Mouse (Mus musculus) forebrain, embryonic 12.5 days (tissue): Measurements from ENCODE around the gene Lrp5. TPM values are rescaled to one million over a fixed set of nuclear protein-coding genes. Genes with fewer than 3 reads are reported as not detected.
A peak's percentile ranks its signal among the peaks of the same experiment; 100 is the strongest.
"Not testable (repeated sequence)": the region's sequence is repeated elsewhere in the genome, so short reads cannot be mapped to it uniquely, and the experiment has no call there.

Source experiments
- ATAC-seq: fragments of 200-750 bp; cut with Nextera tagmentation; 2 replicates; pipeline ENCODE4 v1.8.0; 2017; ENCODE audit warnings: moderate TSS enrichment; ENCODE audit not compliant: low FRiP score
- H3K27ac ChIP-seq: fragments of 300-500 bp; sonication (generic); 2 replicates; pipeline ENCODE4 v1.5.1; 2016; ENCODE audit warnings: mild to moderate bottlenecking
- H3K27me3 ChIP-seq: fragments of 300-500 bp; sonication (generic); 2 replicates; pipeline ENCODE4 v1.6.1; 2016; ENCODE audit warnings: mild to moderate bottlenecking
- H3K36me3 ChIP-seq: fragments of 300-500 bp; sonication (generic); replicated peaks from 2 replicates; pipeline ENCODE4 v1.6.1; 2016; ENCODE audit warnings: mild to moderate bottlenecking
- H3K4me1 ChIP-seq: fragments of 300-500 bp; sonication (generic); 2 replicates; pipeline ENCODE4 v1.6.1; 2016
- H3K4me2 ChIP-seq: fragments of 300-500 bp; sonication (generic); 2 replicates; pipeline ENCODE4 v1.6.1; 2016; ENCODE audit warnings: mild to moderate bottlenecking, moderate library complexity
- H3K4me3 ChIP-seq: fragments of 300-500 bp; sonication (generic); replicated peaks from 2 replicates; pipeline ENCODE4 v1.5.1; 2016; ENCODE audit warnings: mild to moderate bottlenecking
- H3K9ac ChIP-seq: fragments of 300-500 bp; sonication (generic); 2 replicates; pipeline ENCODE4 v1.6.1; 2016; ENCODE audit warnings: mild to moderate bottlenecking
- H3K9me3 ChIP-seq: fragments of 300-500 bp; sonication (generic); 2 replicates; pipeline ENCODE4 v1.6.1; 2016
- WGBS: fragments of 180-500 bp; shearing (Covaris S2); methylation state at CpG from one replicate; pipeline ENCODE4 v1.1.7; 2016; 5-methylcytosine and 5-hydroxymethylcytosine counted together
- polyA plus RNA-seq: library from polyadenylated mRNA; unstranded; fragments of >200 nt; fragmentation: Nextera tagmentation; extraction: Ambion mirVana; gene quantifications from 2 replicates; pipeline ENCODE4 v1.2.1, GENCODE M21; 2016

Gene Lrp5
- polyA plus RNA-seq, 1 experiment from 2014 or later = 3.2 TPM

DNA sequence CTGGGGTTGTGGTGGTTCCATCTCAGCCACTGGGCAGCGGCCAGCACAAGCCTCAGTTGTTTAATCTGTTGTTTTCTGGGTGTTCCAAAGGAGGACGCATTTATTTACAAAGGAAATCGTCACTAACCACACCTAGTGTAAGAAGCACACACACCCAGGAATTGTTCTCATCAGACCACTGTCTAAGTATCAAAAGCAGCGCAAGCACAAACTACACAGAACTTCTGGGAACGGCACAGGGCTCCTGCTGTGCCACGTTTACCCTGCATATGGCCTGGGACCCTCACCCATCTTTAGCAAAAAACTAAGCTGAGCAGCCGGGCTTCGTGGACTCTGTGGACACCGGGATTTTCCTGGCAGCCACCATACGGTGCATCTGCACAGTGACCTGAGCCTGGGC is 17.8 kb downstream of the Lrp5 start:
- Histone ChIP-seq H3K36me3 (peaks cover 7% of the 10 kb centered on the region; the same call in 1 of the 2 replicates), H3K4me3 (no peak overlapping the region), H3K9me3 (peaks cover 5% of the 10 kb centered on the region; the same call in 1 of the 2 replicates), H3K27me3 (no peaks in the 10 kb centered on the region), H3K4me1 (peaks cover 20% of the 10 kb centered on the region), H3K27ac (peak overlapping the region; percentile 59; the same call in 1 of the 2 replicates), H3K9ac (no peak overlapping the region), H3K4me2 (no peak overlapping the region)
- ATAC-seq = no peak
- whole genome bisulfite sequencing = 85% methylated on average over 10 of the region's 10 CpGs

DNA sequence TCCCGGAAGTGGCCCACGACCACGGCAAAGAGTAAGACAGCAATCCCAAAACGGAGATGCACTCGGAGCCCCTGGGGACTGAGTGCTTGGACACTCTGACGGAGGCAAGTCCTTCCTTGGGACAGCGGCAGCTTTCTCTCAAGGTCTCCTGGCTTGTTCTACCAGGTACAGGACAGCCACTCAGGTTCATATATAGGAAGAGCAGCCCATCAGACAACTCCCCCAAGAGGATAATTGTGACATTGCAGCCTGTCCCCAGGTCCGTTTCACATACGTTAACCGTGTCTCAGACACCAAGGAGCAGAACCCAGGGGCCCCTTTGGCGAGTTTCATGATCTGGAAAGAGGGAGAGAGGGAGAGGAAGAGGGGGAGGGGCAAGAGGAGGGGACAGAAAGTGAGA is 18.4 kb downstream of the Lrp5 start:
- Histone ChIP-seq H3K36me3 (peaks cover 4% of the 10 kb centered on the region; the same call in 1 of the 2 replicates), H3K27ac (no peak overlapping the region), H3K9me3 (peaks cover under 1% of the 10 kb centered on the region; the same call in 1 of the 2 replicates), H3K4me2 (no peak overlapping the region), H3K9ac (no peak overlapping the region), H3K4me3 (no peak overlapping the region), H3K4me1 (peaks cover 20% of the 10 kb centered on the region), H3K27me3 (no peaks in the 10 kb centered on the region)
- ATAC-seq = no peak
- WGBS = 85% methylated on average over 11 of the region's 11 CpGs

DNA sequence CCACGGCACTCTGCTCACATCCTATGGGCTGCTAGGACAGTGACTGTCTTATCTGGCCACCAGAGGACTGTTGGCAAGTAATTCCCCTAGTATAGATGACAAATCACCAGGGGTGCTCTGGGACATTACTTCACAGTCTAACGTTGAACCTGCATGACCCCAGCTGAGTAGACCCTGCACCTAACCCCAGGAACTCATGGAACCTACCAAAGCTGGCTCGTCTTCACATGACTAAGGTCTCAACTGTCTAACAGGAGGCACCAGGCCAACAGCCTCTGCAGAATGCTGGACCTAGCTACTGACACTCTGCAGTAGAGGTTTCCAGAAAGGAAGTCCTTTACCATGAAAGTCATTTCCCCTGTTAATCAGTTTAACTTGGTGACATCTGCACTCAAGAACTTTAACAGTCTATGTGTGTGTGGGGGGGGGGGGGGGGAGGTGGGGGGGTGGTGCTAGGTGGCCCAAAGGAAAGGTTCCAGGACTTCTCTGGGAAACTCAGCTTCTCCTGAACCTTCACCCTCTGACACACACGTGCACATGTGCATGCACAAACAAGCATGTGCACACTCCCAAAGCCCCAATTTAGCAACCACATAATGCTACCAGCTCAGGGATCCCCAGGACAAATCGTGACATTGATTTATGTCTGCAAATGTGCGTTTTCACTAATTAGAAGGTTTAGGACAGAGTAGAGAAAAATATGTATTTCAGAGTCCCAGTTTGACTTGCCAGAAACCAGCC is 19.0 kb downstream of the Lrp5 start:
- no peak overlapping the region for H3K4me2 ChIP-seq
- H3K27me3 ChIP-seq = no peaks in the 10 kb centered on the region
- ATAC-seq = no peak
- no peaks in the 10 kb centered on the region for H3K9me3 ChIP-seq
- H3K9ac ChIP-seq = no peak overlapping the region
- no peak overlapping the region for H3K4me3 ChIP-seq
- 0 out of 2 replicates have a peak overlapping the region, but pooled peaks have one; percentile 5 for H3K27ac ChIP-seq
- no peaks in the 10 kb centered on the region for H3K36me3 ChIP-seq
- peaks cover 20% of the 10 kb centered on the region for H3K4me1 ChIP-seq
- WGBS = 94% methylated on average over 6 of the region's 6 CpGs

DNA sequence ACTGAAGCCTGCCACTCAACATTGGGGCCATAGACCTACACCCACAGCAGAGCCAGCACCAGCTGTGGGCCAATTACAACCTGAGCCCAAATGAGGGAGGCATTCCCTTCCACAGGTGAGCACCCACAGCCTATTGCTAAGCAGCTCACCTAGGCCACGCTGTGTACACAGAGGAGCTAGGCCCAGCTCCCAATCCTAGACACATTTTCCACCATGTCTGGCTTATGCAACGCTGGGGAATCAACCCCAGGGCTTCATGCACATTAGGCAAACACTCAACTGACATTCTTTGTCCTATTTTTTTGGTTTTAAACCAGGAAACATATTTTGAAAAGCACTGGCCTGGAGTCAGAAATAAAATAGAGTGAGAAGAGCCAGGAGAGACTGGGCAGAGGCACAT is 19.7 kb downstream of the Lrp5 start:
- whole genome bisulfite sequencing = 91% methylated on average over 2 of the region's 2 CpGs
- H3K36me3 ChIP-seq = no peaks in the 10 kb centered on the region
- no peak overlapping the region for H3K4me3 ChIP-seq
- no peaks in the 10 kb centered on the region for H3K9me3 ChIP-seq
- H3K4me2 ChIP-seq = no peak overlapping the region
- H3K9ac ChIP-seq = no peak overlapping the region
- no peak for ATAC-seq
- no peak overlapping the region for H3K27ac ChIP-seq
- H3K4me1 ChIP-seq = peaks cover 20% of the 10 kb centered on the region
- no peaks in the 10 kb centered on the region for H3K27me3 ChIP-seq

DNA sequence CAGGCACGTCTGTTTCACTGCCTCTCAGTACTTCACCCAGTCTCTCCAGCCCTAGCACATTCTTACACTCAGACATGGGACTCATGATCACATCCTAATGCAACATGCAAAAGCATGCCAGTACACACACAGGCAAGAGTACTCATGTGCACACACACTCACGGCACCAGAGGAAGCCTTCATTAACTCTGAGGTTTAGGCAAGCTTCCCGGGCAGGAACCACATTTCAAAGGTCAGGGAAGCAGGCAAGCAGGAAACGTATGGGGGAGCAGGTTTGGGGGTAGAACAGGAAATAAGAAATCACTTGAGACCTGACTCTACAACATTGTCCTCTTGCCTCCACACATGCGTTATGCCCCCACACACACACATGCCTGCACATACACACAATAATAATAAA is 20.9 kb downstream of the Lrp5 start:
- no peaks in the 10 kb centered on the region for H3K27me3 ChIP-seq
- no peak for ATAC-seq

DNA sequence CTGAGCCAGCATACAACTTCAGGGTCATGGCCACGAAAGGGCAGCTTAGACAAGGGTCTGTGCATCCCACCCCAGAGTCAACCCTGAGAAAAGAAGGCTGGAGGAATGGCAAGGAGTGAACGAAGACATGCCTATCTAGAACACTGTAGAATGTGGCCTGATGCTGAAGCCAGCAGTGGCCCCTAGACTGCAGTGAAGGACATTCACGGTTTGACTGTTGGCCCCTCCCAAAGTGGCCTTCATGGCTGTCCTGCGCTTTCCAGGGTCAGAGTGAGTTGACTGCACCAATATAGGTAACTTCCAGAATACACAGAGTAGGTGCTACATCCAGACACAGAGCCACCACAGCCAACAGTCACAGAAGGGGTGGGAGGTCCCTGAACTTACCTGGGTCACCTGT is 28.4 kb downstream of the Lrp5 start:
- peaks cover 23% of the 10 kb centered on the region for H3K36me3 ChIP-seq
- H3K27ac ChIP-seq = no peak overlapping the region
- WGBS = 95% methylated on average over 4 of the region's 4 CpGs
- H3K4me2 ChIP-seq = no peak overlapping the region
- no peak overlapping the region for H3K4me3 ChIP-seq
- no peak overlapping the region for H3K9ac ChIP-seq
- H3K9me3 ChIP-seq = no peaks in the 10 kb centered on the region
- H3K27me3 ChIP-seq = no peaks in the 10 kb centered on the region
- no peak for ATAC-seq
- no peaks in the 10 kb centered on the region for H3K4me1 ChIP-seq

More for the DNA sequence above, 20.9 kb downstream of the Lrp5 start:
- no peaks in the 10 kb centered on the region for H3K36me3 ChIP-seq
- peaks cover 20% of the 10 kb centered on the region for H3K4me1 ChIP-seq
- H3K4me2 ChIP-seq = no peak overlapping the region
- H3K27ac ChIP-seq = no peak overlapping the region
- WGBS = 73% methylated on average over 5 of the region's 5 CpGs
- H3K9ac ChIP-seq = no peak overlapping the region
- no peak overlapping the region for H3K4me3 ChIP-seq
- H3K9me3 ChIP-seq = no peaks in the 10 kb centered on the region

DNA sequence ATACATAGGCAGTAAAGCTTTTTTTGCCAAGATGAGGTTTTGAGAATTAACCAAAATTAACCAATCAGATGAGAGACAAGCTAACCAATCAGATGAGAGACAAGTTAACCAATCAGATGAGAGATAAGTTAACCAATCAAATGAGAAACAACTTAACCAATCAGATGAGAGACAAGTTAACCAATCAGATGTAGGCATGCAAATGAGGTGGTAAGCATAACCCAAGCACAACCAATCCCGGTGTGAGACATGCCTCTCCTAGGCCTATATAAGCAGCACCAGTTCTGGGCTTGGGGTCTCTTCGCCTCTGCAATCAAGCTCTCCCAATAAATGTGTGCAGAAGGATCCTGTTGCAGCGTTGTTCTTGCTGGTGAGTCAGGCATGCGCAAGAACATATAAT is 29.3 kb downstream of the Lrp5 start:
- not testable (repeated sequence) for H3K4me1 ChIP-seq, H3K9ac ChIP-seq, H3K4me3 ChIP-seq, H3K4me2 ChIP-seq, H3K9me3 ChIP-seq, H3K27me3 ChIP-seq, ATAC-seq, H3K27ac ChIP-seq
- peaks cover 26% of the 10 kb centered on the region for H3K36me3 ChIP-seq
- WGBS = 94% methylated on average over 4 of the region's 4 CpGs

DNA sequence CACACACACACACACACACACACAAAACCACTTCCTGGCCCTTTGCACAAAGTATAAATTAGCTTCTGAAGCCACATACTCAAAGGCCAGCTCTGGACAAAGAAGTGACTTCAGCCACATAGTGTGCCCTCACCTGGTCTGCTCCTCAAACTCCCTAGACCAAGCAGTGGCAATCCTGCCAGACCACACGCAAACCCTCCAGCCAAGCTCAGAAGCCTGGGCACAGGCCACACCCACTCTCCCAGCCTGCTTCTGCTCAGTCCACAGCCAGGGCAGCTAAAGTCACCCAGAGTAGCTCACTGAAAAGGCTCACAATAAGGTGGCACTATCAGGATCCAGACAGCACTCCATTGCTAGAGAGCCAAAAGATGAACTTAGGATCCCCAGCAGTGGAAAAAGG is 30.2 kb downstream of the Lrp5 start:
- no peak overlapping the region for H3K27ac ChIP-seq
- H3K36me3 ChIP-seq = peaks cover 35% of the 10 kb centered on the region
- H3K4me3 ChIP-seq = no peak overlapping the region
- no peak for ATAC-seq
- 65% methylated on average over 1 of the region's 1 CpGs for WGBS
- peaks cover 7% of the 10 kb centered on the region for H3K9me3 ChIP-seq
- H3K27me3 ChIP-seq = no peaks in the 10 kb centered on the region
- no peaks in the 10 kb centered on the region for H3K4me1 ChIP-seq
- H3K4me2 ChIP-seq = no peak overlapping the region
- H3K9ac ChIP-seq = no peak overlapping the region

DNA sequence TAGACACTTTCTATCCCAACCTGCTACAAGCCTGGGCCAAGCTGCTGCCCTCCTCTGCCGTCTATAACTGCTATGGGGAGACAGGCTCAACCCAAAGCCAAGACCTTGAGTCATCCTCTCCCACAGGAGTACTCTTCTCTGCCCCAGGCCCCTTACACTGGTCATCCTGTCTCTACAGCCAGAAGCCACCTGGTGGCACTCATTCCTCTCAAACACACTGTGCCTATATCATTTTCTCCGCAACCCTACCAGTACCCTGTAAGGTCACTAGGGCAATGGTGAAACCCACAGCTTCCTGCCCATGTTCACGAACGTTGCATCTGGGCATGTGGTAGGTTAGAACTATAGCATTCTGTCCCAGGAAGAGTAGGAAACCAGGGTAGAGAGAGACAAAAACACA is 31.4 kb downstream of the Lrp5 start:
- H3K4me1 ChIP-seq = no peaks in the 10 kb centered on the region
- H3K36me3 ChIP-seq = peaks cover 46% of the 10 kb centered on the region
- 88% methylated on average over 4 of the region's 4 CpGs for WGBS
- H3K9me3 ChIP-seq = peaks cover 7% of the 10 kb centered on the region
- no peak overlapping the region for H3K27ac ChIP-seq
- no peak overlapping the region for H3K9ac ChIP-seq
- no peak for ATAC-seq
- no peak overlapping the region for H3K4me2 ChIP-seq
- no peaks in the 10 kb centered on the region for H3K27me3 ChIP-seq
- H3K4me3 ChIP-seq = no peak overlapping the region

DNA sequence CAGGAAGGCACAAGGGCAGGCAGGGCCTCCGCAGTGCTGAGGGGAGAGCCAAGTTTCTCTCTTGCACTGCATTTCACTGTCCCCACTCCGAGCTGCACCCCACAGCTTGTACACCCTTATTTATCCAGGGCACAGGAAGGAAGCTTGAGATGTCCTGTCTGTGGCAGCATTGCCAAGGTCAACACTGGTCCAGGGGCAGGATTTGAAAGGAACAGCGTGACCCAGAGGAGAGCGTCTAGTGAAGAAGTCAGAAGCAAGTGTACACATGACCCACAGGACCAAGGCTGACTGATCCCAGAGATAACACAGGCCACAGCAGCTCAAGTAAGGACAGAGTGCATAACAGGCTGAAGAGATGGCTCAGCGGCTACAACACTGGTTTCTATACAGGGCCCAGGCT is 32.3 kb downstream of the Lrp5 start:
- H3K4me2 ChIP-seq = no peak overlapping the region
- WGBS = 92% methylated on average over 5 of the region's 5 CpGs
- no peak overlapping the region for H3K9ac ChIP-seq
- H3K27me3 ChIP-seq = no peaks in the 10 kb centered on the region
- H3K9me3 ChIP-seq = peaks cover 7% of the 10 kb centered on the region
- H3K27ac ChIP-seq = no peak overlapping the region
- no peak overlapping the region for H3K4me3 ChIP-seq
- no peaks in the 10 kb centered on the region for H3K4me1 ChIP-seq
- H3K36me3 ChIP-seq = peaks cover 46% of the 10 kb centered on the region
- no peak for ATAC-seq

DNA sequence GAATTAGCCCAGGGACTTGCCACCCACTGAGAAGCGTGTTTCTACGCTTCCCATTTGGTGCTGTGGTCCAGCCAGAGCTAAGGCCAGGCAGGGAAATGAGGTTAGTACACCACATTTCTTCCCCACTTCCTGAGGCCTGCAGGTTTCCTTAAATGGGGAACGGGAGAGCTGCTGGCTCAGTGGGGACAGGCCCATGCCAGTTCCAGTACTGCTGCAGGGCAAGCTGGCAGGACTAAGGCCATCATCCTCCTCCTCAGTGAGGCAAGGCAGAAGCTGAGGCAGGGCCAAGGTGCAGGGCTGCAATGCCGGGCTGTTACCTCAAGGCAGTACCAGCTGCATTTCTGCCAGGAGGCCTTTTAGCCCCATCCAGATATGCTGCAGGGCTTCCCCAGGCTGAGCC is 32.9 kb downstream of the Lrp5 start:
- no peak for ATAC-seq
- Histone ChIP-seq H3K4me2 (no peak overlapping the region), H3K27me3 (no peaks in the 10 kb centered on the region), H3K9ac (no peak overlapping the region), H3K27ac (no peak overlapping the region), H3K36me3 (peaks cover 41% of the 10 kb centered on the region), H3K4me3 (no peak overlapping the region), H3K4me1 (no peaks in the 10 kb centered on the region), H3K9me3 (peaks cover 7% of the 10 kb centered on the region)
- WGBS = 83% methylated on average over 4 of the region's 4 CpGs

DNA sequence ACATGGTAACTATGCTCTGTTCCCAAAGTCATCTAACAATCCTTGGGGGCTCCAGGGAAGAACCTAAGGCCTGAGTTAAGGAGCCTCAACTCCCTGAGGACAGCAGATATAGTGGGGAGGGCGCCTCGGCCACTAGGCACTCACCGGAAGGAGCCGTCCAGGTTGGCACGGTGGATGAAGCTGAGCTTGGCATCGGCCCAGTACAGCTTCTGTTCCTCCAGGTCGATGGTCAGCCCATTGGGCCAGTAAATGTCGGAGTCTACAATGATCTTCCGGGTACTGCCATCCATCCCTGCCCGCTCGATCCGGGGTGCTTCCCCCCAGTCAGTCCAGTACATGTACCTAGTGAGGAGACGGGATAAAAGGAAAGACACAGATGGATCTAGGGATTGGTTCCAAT is 34.4 kb downstream of the Lrp5 start:
- Histone ChIP-seq H3K27me3 (no peaks in the 10 kb centered on the region), H3K9ac (no peak overlapping the region), H3K36me3 (peaks cover 42% of the 10 kb centered on the region), H3K4me1 (no peaks in the 10 kb centered on the region), H3K4me3 (no peak overlapping the region), H3K9me3 (peaks cover 7% of the 10 kb centered on the region), H3K4me2 (no peak overlapping the region), H3K27ac (no peak overlapping the region)
- WGBS = 95% methylated on average over 13 of the region's 13 CpGs
- no peak for ATAC-seq

DNA sequence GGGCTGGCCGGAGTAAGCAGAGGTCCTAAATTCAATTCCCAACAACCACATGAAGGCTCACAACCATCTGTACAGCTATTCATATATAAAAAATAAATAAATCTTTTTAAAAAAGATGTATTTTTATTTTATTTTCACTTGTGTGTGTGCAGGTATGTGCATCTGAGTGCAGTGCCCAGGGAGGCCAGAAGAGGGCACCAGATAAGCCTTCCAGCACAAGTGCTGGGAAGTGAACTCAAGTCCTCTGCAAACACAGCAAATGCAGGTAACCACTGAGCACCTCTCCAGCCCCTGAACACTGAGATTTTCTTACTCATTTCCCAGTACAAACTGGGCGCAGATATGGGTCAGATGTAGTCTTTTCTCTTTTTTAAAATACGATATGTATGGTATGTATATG is 35.1 kb downstream of the Lrp5 start:
- no peaks in the 10 kb centered on the region for H3K27me3 ChIP-seq
- H3K27ac ChIP-seq = no peak overlapping the region
- no peak overlapping the region for H3K4me3 ChIP-seq
- no peaks in the 10 kb centered on the region for H3K4me1 ChIP-seq
- ATAC-seq = no peak
- peaks cover 44% of the 10 kb centered on the region for H3K36me3 ChIP-seq
- H3K9me3 ChIP-seq = peaks cover 7% of the 10 kb centered on the region
- H3K9ac ChIP-seq = no peak overlapping the region
- whole genome bisulfite sequencing = over 99% methylated on average over 3 of the region's 3 CpGs
- H3K4me2 ChIP-seq = no peak overlapping the region
